Mouse (Mus musculus) thymus, postnatal 0 days (tissue): ENCODE measurements around the gene Tmem42. TPM values are rescaled to one million over a fixed set of nuclear protein-coding genes. Genes with fewer than 3 reads are reported as not detected.

ENCODE experiments used
- DNase-seq: peaks from one replicate; pipeline ENCODE4 v3.0.0-alpha.2; 2015; ENCODE audit warnings: low spot score
- polyA plus RNA-seq: library from polyadenylated mRNA; unstranded; fragments of >200 nt; fragmentation: Nextera tagmentation; extraction: Ambion mirVana; gene quantifications from 2 replicates; pipeline ENCODE4 v1.2.1, GENCODE M21; 2015

The Tmem42 gene
- 21.4 and 24.5 TPM in 2 replicates for polyA plus RNA-seq

DNA sequence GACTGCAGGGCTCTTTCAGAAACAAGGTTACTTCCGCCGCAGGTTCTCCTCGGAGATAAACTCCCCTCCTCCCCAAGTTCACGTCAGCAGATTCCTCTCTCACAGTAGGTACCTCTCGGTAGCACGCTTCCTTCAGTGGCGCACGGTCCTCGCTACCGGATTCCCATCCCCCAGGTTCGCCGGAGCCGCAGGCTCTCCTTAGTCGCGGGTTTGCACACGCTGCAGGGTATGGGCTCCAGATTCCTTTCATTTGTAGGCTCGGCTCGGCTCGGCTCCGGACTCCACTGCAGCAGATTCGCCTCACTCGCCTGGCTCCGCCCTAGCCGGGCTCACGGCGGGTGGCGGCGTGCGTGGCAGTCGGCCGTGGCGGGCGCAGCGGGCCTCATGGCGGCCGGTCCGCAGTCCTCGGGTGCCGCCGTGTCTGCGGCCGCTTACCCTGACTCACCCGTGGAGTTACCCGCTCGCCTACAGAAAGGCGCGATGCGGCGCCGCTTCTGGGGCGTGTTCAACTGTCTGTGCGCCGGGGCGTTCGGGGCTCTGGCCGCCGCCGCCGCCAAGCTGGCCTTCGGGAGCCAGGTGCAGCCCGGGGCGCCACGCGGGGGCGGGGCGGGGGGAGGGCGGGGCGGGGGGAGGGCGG, at the start of gene Tmem42:
Tmem42 (plus strand) TSS at position 332 of the 637 bp plus-strand sequence.
- DNase-seq = peak; percentile 89

DNA sequence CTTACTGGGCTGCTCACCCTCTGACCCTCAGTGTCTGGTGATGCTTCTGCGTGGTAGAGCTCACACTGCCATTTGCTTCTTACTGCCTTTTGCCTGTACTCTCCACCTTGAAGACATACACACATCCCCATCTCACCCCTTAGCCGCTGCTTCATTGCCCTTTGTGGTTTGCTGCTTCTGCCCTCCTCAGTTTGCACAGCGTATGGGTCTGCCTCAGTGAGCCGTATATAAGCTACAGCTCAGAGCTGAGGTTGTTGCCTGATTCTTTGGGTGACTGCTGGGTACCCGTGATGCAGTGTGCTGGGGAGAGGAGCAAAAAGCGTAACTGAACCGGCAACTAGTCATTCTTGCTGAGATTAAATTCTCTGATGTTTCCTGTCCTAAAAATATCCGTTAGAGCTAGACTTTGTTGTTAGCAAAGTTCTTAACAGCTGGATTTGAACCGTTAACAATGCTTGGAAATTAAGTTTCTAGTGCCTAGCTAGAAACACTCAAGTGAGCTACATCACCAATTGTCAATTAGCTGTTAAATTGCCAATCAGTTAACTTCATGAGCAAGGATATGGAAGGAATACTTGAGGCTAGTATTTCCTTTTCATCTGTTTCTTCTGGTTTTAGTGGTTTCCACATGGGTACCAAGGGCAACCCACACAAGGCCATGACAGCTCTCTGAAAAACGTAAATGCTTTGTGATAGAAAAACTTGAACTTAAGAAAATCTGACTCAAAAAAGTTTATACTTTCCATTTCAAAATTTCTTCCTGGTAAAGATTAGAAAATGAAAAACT, 22.5 kb upstream of the Tmem42 start:
- no peak for DNase-seq

DNA sequence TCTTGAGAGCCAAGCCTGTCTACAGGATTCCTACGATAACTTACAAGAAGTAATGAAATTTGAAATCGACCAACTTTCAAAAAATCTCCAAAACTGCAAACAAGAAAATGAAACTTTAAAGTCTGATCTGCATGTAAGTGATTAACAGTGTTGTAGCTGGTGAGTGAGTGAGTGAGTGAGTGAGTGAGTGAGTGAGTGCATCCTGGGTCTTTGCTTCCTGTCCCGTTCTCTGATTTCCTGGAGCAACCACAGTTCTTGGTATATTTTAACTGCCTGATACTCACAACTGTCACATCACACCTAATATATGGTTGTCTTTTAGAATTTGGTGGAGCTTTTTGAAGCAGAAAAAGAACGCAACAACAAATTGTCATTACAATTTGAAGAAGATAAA, 21.9 kb upstream of the Tmem42 start:
- DNase-seq = no peak

DNA sequence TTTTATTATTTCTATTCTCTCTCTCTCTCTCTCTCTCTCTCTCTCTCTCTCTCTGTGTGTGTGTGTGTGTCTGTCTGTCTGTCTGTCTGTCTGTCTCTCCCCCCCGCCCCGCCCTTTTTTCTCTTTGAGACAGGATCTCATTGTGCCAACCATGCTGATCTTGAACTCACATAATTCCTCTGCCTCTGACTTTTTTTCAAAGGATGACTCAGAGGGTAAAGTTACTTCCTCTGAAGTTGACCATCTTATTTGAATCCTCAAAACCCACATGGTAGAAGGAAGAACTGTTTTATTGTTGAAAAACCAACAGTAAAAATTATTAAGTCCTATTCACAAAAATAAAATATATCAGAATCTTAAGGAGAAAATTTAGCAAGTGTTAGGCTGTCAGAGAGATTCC, 16.4 kb upstream of the Tmem42 start:
- DNase-seq = no peak

GRCm38 (mm10) chr9:123006071-123006470, 15.1 kb upstream of the Tmem42 start:
- no peak for DNase-seq

DNA sequence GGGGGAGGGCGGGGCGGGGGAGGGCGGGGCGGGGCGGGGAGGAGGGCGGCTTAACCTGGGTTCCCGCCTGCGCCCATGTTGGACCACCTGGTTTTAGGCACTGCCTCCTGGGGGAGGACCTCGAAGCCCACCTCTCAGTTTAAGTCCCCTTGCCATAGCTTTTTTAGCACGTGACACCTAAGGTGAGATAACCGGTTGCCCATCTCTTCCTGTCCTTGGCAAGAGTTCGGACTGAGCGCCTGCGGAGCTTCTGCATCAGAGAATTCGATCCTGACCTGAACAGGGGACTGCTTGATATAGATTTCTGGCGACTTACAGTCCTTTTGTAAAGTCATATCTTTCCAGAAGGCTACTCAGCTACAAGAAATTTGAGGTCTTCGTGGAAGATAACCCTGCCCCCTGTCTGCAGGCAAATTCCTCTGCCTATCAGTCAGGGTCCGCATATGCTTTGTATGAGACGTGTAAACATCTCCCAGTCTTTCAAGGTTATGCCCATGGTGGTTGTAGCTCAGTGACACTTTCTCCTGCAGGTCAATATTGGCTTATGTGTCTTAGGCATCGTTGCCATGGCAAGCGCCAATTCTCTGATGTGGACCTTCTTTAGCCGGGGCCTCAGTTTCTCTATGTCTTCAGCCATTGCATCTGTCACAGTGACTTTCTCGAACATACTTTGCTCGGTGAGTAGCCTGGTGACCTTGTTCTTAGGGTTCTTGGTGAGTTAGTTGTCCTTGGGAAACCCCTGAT, 682 bp downstream of the Tmem42 start:
- DNase-seq = no peak

- DNase-seq = no peak
Observed at GRCm38 (mm10) chr9:123024201-123024600, 3.1 kb downstream of the Tmem42 start.

- no peak for DNase-seq
Observed at GRCm38 (mm10) chr9:123031496-123032246, 10.5 kb downstream of the Tmem42 start.

DNA sequence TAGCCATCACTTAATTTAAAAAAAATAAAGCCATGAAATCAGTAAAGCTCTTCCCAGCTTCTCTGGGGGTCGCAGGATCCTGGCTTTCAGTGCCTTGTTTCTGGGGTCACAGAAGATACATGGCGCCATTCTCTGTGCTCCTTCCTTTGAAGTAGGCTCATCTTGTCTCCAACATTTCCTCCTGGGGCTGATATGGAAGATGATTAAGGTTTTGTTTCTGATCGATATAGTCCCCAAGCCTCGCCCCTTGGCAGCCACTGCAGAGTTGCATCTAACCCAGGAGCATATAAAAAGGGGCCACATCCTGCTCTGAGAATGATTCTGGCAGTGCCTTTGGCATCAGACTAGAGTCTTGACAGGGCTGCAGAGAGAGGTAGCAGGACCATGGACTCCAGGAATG, 13.3 kb downstream of the Tmem42 start, which contains the start of gene Tgm4:
Tgm4 (plus strand) TSS at position 301 of the 400 bp plus-strand sequence.
- DNase-seq = no peak

- DNase-seq = no peak
Observed at GRCm38 (mm10) chr9:123047665-123048064, 26.5 kb downstream of the Tmem42 start.

- peak; percentile 63 for DNase-seq
Observed at GRCm38 (mm10) chr9:123058724-123059292, 37.7 kb downstream of the Tmem42 start.

GRCm38 (mm10) chr9:123060172-123060571, 39.0 kb downstream of the Tmem42 start:
- no peak for DNase-seq

Other genes with a start within 250 kb of the Tmem42 start
- gene Tcaim, start 215.8 kb upstream of the Tmem42 start, polyA plus RNA-seq = 6.2 and 7.4 TPM in 2 replicates
- 0.30 TPM in 1 of 2 replicates, not detected in the other for gene Gm35549, start 177.3 kb upstream of the Tmem42 start, polyA plus RNA-seq
- gene Zfp445, start 155.3 kb upstream of the Tmem42 start, polyA plus RNA-seq = 32.5 and 36.0 TPM in 2 replicates
- gene Zkscan7, start 135.6 kb upstream of the Tmem42 start, polyA plus RNA-seq = 1.8 and 2.9 TPM in 2 replicates
- gene Zfp105, start 98.3 kb upstream of the Tmem42 start, polyA plus RNA-seq = 2.6 and 2.7 TPM in 2 replicates
- gene 1110059G10Rik, start 70.3 kb upstream of the Tmem42 start, polyA plus RNA-seq = 42.4 and 47.5 TPM in 2 replicates
- gene Kif15, start 70.3 kb upstream of the Tmem42 start, polyA plus RNA-seq = 50.9 and 62.8 TPM in 2 replicates
- gene Tgm4, start 13.4 kb downstream of the Tmem42 start, polyA plus RNA-seq = 0.20 and 0.23 TPM in 2 replicates
- gene Zdhhc3, start 91.9 kb downstream of the Tmem42 start, polyA plus RNA-seq = 48.6 and 49.2 TPM in 2 replicates
- 112 and 121 TPM in 2 replicates for gene Exosc7, start 91.9 kb downstream of the Tmem42 start, polyA plus RNA-seq
- gene Clec3b, start 129.6 kb downstream of the Tmem42 start, polyA plus RNA-seq = 2.8 and 4.2 TPM in 2 replicates
- 5.6 and 6.8 TPM in 2 replicates for gene Cdcp1, start 194.7 kb downstream of the Tmem42 start, polyA plus RNA-seq
- 7.8 and 8.7 TPM in 2 replicates for gene Tmem158, start 239.4 kb downstream of the Tmem42 start, polyA plus RNA-seq